Mouse (Mus musculus): Measurements from ENCODE around the gene Mical2.

GRCm38 (mm10) chr7:112409991-112410390, 184.3 kb downstream of the Mical2 start:
- no peak for TF ChIP-seq CTCF (IDR thresholded peaks at IDR 0.05; ENCODE audit: insufficient read depth, low read length)
- no peak for TF ChIP-seq POLR2A (IDR thresholded peaks at IDR 0.05; ENCODE audit: borderline replicate concordance, extremely low read depth, low read depth, low read length)

All from lung, adult 2 months (tissue).